Mouse (Mus musculus) frontal cortex, postnatal 10 days (tissue): ENCODE measurements at regions not wholly inside any gene's neighbourhood (a gene's known extent, or its start where the extent isn't known, plus 50 kb on each side); places are given as distances from the start of the nearest gene placed in this dataset.
"Not testable (repeated sequence)": the region's sequence is repeated elsewhere in the genome, so short reads cannot be mapped to it uniquely, and the experiment has no call there.

Experiments used
- DNase-seq, 2 experiments: peaks; one replicate each; pipeline ENCODE4 v3.0.0; 2022; ENCODE audit warnings: low spot score in 2 of 2, mixed read lengths in 1 of 2

DNA sequence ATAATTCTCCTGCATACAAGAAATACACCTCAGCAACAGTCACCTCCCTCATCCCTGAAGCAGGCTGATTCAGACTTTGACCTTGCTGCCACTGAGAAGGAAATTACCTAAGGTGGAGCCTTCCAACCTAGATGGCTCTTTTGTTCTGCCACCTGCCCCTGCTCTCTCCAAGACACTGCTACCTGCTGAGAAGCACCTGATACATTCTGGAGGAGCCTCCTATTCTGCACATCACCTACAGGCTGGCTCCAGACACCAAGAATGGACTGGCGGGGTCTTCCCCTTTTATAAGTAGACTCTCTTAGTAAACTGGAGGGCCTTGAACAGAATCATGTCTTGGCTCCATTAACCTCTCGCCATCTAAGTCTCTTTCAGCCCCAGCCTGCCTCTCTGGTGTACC is 1149.5 kb upstream of the 2610301B20Rik start:
- DNase-seq, result not testable (repeated sequence)

DNA sequence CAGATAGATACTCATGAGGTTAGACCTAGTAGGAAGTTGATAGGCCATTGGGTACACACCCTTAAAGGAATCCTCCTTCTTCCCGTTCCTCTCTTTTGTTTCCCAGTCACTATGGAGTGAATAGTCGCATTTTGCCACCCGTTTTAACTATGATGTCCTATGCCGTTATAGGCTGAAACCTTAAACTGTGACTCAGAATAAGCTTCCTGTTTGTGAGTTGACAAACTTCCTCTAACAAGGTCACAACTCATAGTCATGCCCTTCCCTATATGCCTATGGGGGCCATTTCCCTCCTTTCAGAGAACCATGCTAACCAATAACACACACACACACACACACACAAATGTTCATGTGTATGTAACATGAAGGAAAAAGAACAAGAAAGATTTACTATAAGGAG is 1136.6 kb upstream of the 2610301B20Rik start:
- no peak for DNase-seq

DNA sequence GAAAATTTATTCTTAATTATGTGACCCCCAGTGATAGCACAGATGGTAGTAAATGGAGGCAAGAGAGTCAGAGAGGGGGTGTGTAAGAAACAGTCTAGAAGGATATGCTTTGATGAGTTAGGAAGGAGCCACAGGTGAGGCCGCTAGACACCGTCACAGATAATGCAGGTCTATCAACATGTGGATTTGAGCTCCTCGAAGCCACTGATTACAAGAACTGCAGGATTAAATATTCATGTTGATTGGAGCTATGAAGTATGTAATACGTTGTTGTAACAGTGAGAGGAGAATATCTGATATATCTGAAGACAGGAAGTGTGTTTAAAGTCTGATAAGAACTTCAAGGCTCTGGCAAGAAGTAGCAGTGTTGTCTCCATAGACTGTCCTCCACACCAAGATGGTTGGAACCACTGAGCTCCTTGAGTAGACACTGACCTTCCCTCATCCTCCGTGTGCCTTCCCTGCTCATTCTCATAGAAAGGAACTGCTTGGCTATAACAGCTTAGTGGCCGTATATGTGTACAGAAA is 1126.8 kb upstream of the 2610301B20Rik start:
- DNase-seq, result no peak

DNA sequence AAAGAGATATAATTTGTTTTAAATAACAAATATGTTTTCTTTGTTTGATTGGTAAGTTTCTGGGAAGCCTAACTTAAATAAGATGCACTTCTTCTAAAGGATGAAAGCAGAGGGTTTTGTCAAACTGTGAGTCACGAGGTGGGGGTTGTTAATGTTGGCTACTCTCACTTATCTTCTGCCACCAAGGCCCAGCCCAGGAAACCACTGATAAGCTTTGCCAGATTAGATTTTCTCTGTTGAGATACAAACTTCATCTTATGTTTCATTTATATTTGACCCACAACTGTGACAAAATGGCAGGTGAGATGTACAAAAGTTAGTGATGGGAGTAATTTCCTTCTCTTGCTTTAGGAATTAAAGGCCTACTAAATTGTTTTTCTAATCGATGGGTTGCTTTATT is 1126.2 kb upstream of the 2610301B20Rik start:
- DNase-seq, result no peak

DNA sequence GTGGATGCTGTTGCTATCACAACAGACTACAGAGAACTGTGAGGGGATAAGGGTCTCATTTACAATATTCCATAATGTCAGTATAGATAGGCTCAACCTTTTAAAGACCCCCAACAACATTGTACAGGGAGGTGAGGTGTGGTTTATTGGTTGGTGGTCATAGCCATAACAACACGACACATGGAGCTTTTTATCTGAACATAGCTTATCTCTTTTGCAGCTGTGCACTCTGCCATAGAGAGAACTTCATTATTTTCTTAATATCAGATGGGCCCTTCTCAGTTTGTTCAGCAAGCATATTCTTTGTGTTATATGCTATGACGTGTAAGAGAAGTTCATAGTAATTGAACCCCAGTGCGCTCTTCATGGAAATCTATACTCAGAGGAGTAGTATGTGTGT is 1124.4 kb upstream of the 2610301B20Rik start:
- no peak for DNase-seq

DNA sequence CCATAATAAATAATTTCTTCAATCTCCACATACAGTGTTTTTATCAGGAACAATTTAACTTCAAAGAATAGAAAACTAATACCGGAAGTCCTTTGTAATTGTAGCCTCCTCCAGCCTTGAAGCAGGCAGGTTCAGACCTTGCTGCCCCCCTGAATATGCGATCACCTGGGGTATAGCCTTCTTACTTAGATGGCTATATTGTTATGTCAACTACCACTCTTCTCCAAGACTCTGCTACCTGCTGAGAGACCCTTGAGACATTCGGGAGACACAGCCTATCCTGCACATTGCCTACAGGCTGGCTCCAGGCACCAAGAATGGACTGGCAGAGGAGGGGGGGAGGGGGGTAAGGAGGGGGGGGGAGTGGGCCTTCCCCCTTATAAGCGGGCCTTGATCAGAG is 1123.9 kb upstream of the 2610301B20Rik start:
- no peak for DNase-seq

DNA sequence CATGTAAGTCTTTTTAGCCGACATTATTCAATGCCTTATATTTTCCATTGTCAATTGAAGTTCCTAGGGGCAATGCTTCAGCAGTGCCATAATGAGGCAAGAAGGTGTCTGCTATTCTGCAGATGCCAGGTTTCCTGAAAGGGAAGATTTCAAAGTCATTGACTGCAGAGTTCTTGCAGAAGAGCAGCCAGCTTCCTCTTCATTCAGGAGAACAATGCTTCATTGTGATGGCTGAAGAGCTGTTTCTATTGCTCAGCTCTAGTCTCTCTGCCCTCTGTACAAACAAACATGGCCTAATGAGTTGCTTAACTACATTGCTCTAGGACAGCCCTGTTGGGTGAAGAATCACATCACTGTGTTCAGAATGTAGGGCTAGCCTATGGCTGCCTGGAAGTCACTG is 1111.0 kb upstream of the 2610301B20Rik start:
- DNase-seq, result no peak

DNA sequence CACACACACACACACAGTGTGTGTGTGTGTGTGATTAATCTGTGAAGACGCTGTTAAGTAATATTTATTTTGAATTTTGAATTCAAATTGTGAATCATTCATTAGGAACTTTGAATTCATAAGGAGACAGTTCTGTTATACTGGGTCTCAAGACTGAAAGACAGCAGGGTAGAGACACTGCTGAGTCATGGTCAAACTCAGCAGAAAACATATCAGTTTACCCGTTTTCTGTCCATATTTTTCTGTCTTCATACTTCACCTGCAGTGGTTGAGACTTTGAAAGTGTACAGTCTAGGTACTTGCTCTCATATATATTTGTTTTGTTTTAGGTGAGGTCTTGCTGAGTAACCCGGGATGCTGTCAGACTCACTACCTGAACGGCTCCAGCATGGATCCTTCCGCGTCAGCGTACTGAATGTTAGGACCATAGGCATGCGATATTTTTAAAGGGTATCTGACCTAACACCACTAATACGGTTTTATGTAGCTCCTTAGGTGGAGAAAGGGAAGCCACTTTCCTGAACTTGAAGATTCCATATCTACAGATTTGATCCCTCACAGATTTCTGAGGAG is 1104.6 kb upstream of the 2610301B20Rik start:
- DNase-seq, result no peak

DNA sequence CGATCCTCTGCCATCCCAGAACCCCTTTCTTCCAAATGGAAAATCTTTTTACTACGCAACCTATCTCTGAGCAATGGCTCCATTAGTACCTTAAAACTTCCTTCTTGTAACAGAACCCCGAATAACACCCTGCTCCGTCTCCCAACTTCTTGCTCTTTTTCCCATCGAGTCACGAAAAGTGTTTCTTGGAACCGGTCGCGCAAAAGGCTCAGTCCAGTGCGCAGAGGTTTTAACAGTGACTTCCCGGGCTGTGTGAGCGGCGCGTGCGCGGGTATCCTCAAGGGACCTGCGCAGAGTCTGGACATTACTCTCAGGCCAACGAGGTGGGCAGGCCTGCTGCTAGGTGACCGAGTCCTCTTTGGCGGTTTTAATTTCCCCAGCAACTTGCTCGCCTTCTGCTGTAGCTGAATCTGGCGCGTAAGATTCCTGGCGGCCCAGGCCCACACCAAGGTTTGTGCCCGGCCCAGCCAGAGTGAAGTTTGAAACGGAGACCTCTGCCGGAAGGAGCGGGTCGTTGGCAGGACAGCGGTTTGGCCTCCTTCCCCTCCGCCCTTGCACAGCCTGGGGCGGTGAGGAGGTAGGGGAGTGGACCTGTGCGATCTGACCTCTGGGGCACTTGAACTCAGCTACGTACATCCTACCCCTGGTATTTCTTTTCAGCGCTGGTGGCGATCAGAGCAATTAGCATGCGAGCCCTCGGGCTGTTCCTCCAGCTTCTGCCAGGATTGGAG is 1103.8 kb upstream of the 2610301B20Rik start:
- DNase-seq, result peak in 1 of 2 experiments; percentile 25

DNA sequence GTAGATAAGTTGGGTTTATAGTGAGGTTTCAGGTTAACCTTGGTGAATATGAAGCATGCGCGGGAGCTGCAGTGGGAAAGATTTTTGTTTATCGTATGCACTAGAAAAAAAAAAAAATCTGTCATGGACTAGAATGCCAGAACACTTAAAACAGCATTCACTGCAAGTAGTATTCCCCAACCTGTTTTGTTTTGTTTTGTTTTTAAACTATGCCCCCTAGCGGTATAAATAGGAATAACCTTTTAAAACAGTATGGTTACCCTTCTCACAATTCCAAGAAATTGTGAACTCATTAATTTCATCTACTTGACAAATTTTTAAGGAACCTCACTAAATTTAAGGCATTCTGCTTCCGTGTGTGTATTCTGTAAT is 1103.2 kb upstream of the 2610301B20Rik start:
- no peak for DNase-seq

DNA sequence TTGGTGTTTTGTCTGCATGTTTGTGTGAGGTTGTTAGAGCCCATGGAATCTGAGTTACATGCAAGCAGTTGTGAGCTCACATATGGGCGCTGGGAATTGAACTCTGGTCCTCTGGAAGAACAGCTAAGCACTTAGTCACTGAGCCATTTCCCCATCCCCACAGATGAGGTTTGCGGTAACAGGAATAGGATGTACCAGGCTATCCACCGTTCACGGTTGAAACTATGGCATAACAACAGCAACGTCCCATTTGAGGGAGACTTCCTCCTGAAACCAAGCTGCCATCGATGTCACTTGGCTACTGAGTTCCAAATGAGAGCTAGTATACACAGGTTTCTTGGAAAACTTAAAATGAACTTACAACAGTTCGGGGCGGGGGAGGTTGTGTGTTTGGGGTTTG is 1095.9 kb upstream of the 2610301B20Rik start:
- DNase-seq, result no peak

DNA sequence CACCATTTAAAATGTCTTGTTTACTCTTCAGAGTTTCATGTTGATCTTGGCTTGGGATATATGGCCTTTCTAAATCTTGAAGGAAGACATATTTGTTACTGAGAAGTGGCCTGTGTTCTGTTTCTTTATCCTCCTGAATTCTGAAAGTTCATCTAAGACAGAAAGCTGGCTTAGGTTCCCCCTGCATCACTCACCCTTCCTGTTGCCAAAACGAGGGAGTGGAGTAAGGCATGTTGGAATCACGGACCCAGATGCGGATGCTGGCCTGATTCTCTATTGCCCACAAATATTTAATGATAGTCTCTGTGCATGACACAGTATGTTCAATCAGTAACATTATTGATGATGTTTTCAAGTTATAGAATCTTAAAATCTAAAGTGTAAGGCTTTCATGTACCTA is 1094.7 kb upstream of the 2610301B20Rik start:
- no peak for DNase-seq

DNA sequence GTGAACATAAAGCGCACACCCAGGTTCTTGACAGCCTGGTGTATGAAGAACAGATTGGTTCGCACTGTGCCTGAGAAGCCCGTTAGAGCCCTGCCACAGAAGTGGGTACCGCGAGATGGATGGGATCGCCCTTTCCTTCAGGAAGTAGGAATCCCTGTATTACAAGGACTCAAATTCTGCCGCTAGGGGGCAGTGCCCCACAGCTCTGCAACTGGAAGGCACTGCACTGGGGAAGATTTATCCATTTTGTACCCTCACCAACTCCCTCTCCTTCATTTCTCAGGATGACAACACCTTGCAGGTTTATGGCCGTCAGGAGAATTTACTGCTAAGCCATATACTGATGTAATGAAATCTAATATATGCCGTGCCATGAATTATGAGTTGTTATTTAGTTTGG is 1094.1 kb upstream of the 2610301B20Rik start:
- peak; percentile 25 to 57 for DNase-seq

DNA sequence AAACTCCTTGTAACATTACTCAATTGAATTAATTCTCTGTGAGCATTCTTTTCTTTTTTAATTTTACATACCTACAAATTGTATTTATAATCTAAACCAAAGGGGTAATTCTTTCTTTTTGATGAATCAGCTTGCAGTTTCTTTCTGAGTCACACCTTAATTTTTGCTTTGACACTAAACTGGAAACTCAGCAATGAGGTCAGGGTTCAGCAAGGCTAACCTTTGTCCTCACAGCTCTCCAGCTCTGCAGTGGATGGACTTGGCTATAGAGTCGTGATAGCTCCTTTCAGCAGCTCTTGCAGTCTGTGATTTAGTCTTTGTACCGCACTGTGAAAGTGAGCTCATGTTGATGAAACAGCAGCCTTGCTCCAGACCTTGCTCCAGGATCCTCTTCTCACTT is 1093.0 kb upstream of the 2610301B20Rik start:
- no peak for DNase-seq

DNA sequence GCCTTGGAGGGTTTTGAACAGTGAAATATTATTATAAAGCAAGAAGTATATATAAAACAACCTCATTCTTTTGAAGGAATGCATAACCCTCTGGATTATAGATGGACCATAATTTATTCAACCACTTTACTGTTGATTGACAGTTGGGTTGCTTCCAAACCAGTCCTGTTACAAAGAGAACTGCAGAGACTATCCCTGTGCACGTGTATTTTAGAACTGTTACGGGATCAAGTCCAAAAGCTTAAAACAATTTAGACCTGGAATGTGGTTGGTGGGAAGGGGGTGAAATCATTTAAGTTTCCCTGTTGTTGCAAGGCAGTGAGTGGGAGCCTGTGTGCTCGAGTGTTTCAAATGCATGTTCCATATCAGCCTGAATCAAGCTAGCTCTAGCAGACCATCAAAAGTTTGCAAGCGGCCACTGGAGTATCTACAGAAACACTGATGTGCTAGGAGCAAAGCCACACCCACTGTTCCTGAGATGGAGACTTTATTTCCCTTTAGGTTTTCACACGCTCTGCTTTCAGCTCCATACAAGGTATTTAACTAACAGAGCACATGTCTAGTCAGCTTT is 1086.4 kb upstream of the 2610301B20Rik start:
- DNase-seq, result no peak

DNA sequence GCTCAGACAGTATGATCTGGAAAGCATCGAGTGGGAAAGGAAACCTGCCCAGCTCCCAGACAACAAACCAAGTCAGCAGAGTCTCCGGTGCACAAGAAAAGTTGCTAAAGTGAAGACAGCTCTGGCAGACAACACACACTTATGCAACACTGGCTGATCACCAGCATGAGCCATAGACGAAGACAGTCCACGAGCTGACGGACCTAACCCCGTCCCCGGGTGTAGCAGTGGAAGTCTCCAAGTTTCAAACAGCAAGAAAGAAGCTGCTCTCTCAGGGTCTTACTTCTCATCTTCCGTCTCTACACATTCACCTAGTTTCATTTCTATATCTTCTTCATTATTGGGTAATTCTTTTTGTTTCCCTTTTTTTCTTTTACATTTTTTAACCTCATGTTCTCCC is 1083.8 kb upstream of the 2610301B20Rik start:
- DNase-seq, result no peak
